Comparison of ENCODE assay signal across 23 mouse cellular contexts in genomic region chr2:130461287-130462071, GRCm38 (mm10). TPM values are rescaled to one million over a fixed set of nuclear protein-coding genes. Genes with fewer than 3 reads are reported as not detected.
"Had no signal": no experiment of that assay in that cellular context is flagged by ENCODE, and none has a peak within 500 bp of the region (broad histone marks: within the 10 kb centered on the region; RNA-seq: fewer than 3 reads in every experiment).

No protein-coding gene starts in this region.

- ATAC-seq: lung, postnatal 0 days; midbrain, embryonic 16.5 days had no signal

- H3K9ac ChIP-seq: limb, embryonic 12.5 days; liver, embryonic 14.5 days; neural tube, embryonic 13.5 days had no signal

- H3K27me3 ChIP-seq: limb, embryonic 12.5 days; megakaryocyte, embryonic 14.5 days; neural tube, embryonic 13.5 days had no signal

- H3K27ac ChIP-seq: limb, embryonic 12.5 days; liver, embryonic 14.5 days; neural tube, embryonic 13.5 days had no signal

- DNase-seq: kidney, adult 11 months; kidney, postnatal 10 days; layer of hippocampus, adult 9-11 months; layer of hippocampus, postnatal 36 days; liver; lung, adult 2 months; lung, postnatal 36 days; right cerebral cortex, postnatal 14 days; thymus, adult 2 months; thymus, postnatal 25 days had no signal

- H3K4me1 ChIP-seq: limb, embryonic 12.5 days had no signal

- H3K36me3 ChIP-seq: limb, embryonic 12.5 days; neural tube, embryonic 13.5 days had no signal

- H3K4me3 ChIP-seq: limb, embryonic 12.5 days; megakaryocyte, embryonic 14.5 days; neural tube, embryonic 13.5 days had no signal

- H3K4me2 ChIP-seq: limb, embryonic 12.5 days; midbrain, embryonic 11.5 days; neural tube, embryonic 13.5 days had no signal

- H3K9me3 ChIP-seq: limb, embryonic 12.5 days; neural tube, embryonic 13.5 days had no signal

RNA-seq across cellular contexts. Expression of gene Tmem239, which starts 55.2 kb away (rescaled TPM):
- total RNA-seq: layer of hippocampus, postnatal 36 days; left cerebral cortex, adult 8-10 months; left cerebral cortex, postnatal 36 days had no signal
- polyA plus RNA-seq: intestine, embryonic 14.5 days; large intestine, adult 2 months; limb, embryonic 12.5 days; liver, embryonic 14.5 days; lung, adult 2 months; lung, postnatal 0 days; midbrain, embryonic 11.5 days; midbrain, embryonic 16.5 days; spleen, adult 2 months; thymus, adult 2 months; urinary bladder, adult 2 months had no signal

RNA-seq across cellular contexts. Expression of gene 1700020A23Rik, which starts 56.4 kb away (rescaled TPM):
- total RNA-seq: layer of hippocampus, postnatal 36 days; left cerebral cortex, adult 8-10 months; left cerebral cortex, postnatal 36 days had no signal
- polyA plus RNA-seq: intestine, embryonic 14.5 days; large intestine, adult 2 months; limb, embryonic 12.5 days; liver, embryonic 14.5 days; lung, adult 2 months; lung, postnatal 0 days; midbrain, embryonic 11.5 days; neural tube, embryonic 13.5 days; spleen, adult 2 months; urinary bladder, adult 2 months had no signal
